Mouse (Mus musculus) midbrain, embryonic 12.5 days (tissue): ENCODE results near the gene Vdac1. TPM values are rescaled to one million over a fixed set of nuclear protein-coding genes. Genes with fewer than 3 reads are reported as not detected.
A peak's percentile ranks its signal among the peaks of the same experiment; 100 is the strongest.
"Not testable (repeated sequence)": the region's sequence is repeated elsewhere in the genome, so short reads cannot be mapped to it uniquely, and the experiment has no call there.

Experiments used
- ATAC-seq: fragments of 200-750 bp; cut with Nextera tagmentation; 2 replicates; pipeline ENCODE4 v1.8.0; 2017; ENCODE audit warnings: low read depth, moderate TSS enrichment, moderate library complexity; ENCODE audit not compliant: low FRiP score
- H3K27ac ChIP-seq: fragments of 300-500 bp; sonication (generic); replicated peaks from 2 replicates; pipeline ENCODE4 v1.5.1; 2016; ENCODE audit warnings: mild to moderate bottlenecking
- H3K27me3 ChIP-seq: fragments of 300-500 bp; sonication (generic); 2 replicates; pipeline ENCODE4 v1.6.1; 2016; ENCODE audit warnings: mild to moderate bottlenecking
- H3K36me3 ChIP-seq: fragments of 300-500 bp; sonication (generic); 2 replicates; pipeline ENCODE4 v1.6.1; 2016
- H3K4me1 ChIP-seq: fragments of 300-500 bp; sonication (generic); 2 replicates; pipeline ENCODE4 v1.6.1; 2016
- H3K4me2 ChIP-seq: fragments of 300-500 bp; sonication (generic); replicated peaks from 2 replicates; pipeline ENCODE4 v1.6.1; 2016; ENCODE audit warnings: mild to moderate bottlenecking, moderate library complexity
- H3K4me3 ChIP-seq: fragments of 300-500 bp; sonication (generic); 2 replicates; pipeline ENCODE4 v1.5.1; 2016; ENCODE audit warnings: mild to moderate bottlenecking
- H3K9ac ChIP-seq: fragments of 300-500 bp; sonication (generic); replicated peaks from 2 replicates; pipeline ENCODE4 v1.6.1; 2016; ENCODE audit warnings: mild to moderate bottlenecking, moderate library complexity
- H3K9me3 ChIP-seq: fragments of 300-500 bp; sonication (generic); 2 replicates; pipeline ENCODE4 v1.6.1; 2016; ENCODE audit warnings: mild to moderate bottlenecking
- WGBS: fragments of 180-500 bp; shearing (Covaris S2); methylation state at CpG from one replicate; pipeline ENCODE4 v1.1.7; 2016; 5-methylcytosine and 5-hydroxymethylcytosine counted together
- polyA plus RNA-seq: library from polyadenylated mRNA; unstranded; fragments of >200 nt; fragmentation: Nextera tagmentation; extraction: Ambion mirVana; gene quantifications from 2 replicates; pipeline ENCODE4 v1.2.1, GENCODE M21; 2016

Gene Vdac1
- polyA plus RNA-seq, 1 experiment from 2014 or later: 216 TPM

GRCm38 (mm10) chr11:52383741-52384140, 23.1 kb downstream of the Vdac1 start:
- H3K27me3 ChIP-seq: no peaks in the 10 kb centered on the region
- H3K9me3 ChIP-seq: no peaks in the 10 kb centered on the region
- H3K9ac ChIP-seq: no peak overlapping the region
- WGBS: 94% methylated on average over 14 of the region's 14 CpGs
- H3K4me2 ChIP-seq: no peak overlapping the region
- H3K27ac ChIP-seq: no peak overlapping the region
- H3K36me3 ChIP-seq: peaks cover 73% of the 10 kb centered on the region
- H3K4me1 ChIP-seq: no peaks in the 10 kb centered on the region
- no peak for ATAC-seq
- H3K4me3 ChIP-seq: no peak overlapping the region

GRCm38 (mm10) chr11:52384667-52385066, 24.0 kb downstream of the Vdac1 start:
- Histone ChIP-seq H3K36me3 (peaks cover 71% of the 10 kb centered on the region), H3K27me3 (no peaks in the 10 kb centered on the region), H3K9me3 (no peaks in the 10 kb centered on the region), H3K27ac (no peak overlapping the region), H3K4me1 (no peaks in the 10 kb centered on the region), H3K9ac (no peak overlapping the region), H3K4me2 (no peak overlapping the region), H3K4me3 (no peak overlapping the region)
- ATAC-seq: no peak
- 60% methylated on average over 3 of the region's 3 CpGs for WGBS

- 92% methylated on average over 3 of the region's 3 CpGs for WGBS
- ATAC-seq: no peak
- H3K27me3 ChIP-seq: no peaks in the 10 kb centered on the region
- H3K9me3 ChIP-seq: no peaks in the 10 kb centered on the region
- H3K9ac ChIP-seq: no peak overlapping the region
- H3K4me3 ChIP-seq: no peak overlapping the region
- peaks cover 63% of the 10 kb centered on the region for H3K36me3 ChIP-seq
- H3K4me1 ChIP-seq: no peaks in the 10 kb centered on the region
- H3K27ac ChIP-seq: no peak overlapping the region
- no peak overlapping the region for H3K4me2 ChIP-seq
These were observed 26.2 kb downstream of the Vdac1 start for GRCm38 (mm10) chr11:52386892-52387291.

- WGBS: 91% methylated on average over 12 of the region's 12 CpGs
These were observed 27.5 kb downstream of the Vdac1 start for GRCm38 (mm10) chr11:52388150-52388549.

GRCm38 (mm10) chr11:52388979-52389378, 28.3 kb downstream of the Vdac1 start:
- H3K4me3 ChIP-seq, H3K9me3 ChIP-seq, H3K4me1 ChIP-seq, ATAC-seq, H3K27ac ChIP-seq, H3K4me2 ChIP-seq, H3K27me3 ChIP-seq, H3K9ac ChIP-seq: not testable (repeated sequence)
- peaks cover 54% of the 10 kb centered on the region for H3K36me3 ChIP-seq
- 95% methylated on average over 5 of the region's 5 CpGs for WGBS

More at GRCm38 (mm10) chr11:52388150-52388549, 27.5 kb downstream of the Vdac1 start:
- peaks cover 57% of the 10 kb centered on the region for H3K36me3 ChIP-seq
- no peaks in the 10 kb centered on the region for H3K4me1 ChIP-seq
- no peaks in the 10 kb centered on the region for H3K9me3 ChIP-seq
- H3K4me2 ChIP-seq: no peak overlapping the region
- no peak overlapping the region for H3K27ac ChIP-seq
- H3K27me3 ChIP-seq: no peaks in the 10 kb centered on the region
- no peak for ATAC-seq
- H3K9ac ChIP-seq: no peak overlapping the region
- H3K4me3 ChIP-seq: no peak overlapping the region

GRCm38 (mm10) chr11:52389933-52390332, 29.3 kb downstream of the Vdac1 start:
- H3K4me3 ChIP-seq: no peak overlapping the region
- H3K9me3 ChIP-seq: no peaks in the 10 kb centered on the region
- no peak overlapping the region for H3K9ac ChIP-seq
- 94% methylated on average over 7 of the region's 7 CpGs for WGBS
- no peaks in the 10 kb centered on the region for H3K4me1 ChIP-seq
- no peaks in the 10 kb centered on the region for H3K27me3 ChIP-seq
- H3K4me2 ChIP-seq: no peak overlapping the region
- H3K27ac ChIP-seq: no peak overlapping the region
- ATAC-seq: no peak
- H3K36me3 ChIP-seq: peaks cover 46% of the 10 kb centered on the region

GRCm38 (mm10) chr11:52394494-52394893, 33.8 kb downstream of the Vdac1 start:
- Histone ChIP-seq H3K4me2 (no peak overlapping the region), H3K4me1 (peaks cover 10% of the 10 kb centered on the region), H3K9me3 (no peaks in the 10 kb centered on the region), H3K9ac (no peak overlapping the region), H3K4me3 (no peak overlapping the region), H3K27me3 (no peaks in the 10 kb centered on the region), H3K36me3 (peaks cover 7% of the 10 kb centered on the region), H3K27ac (no peak overlapping the region)
- 80% methylated on average over 4 of the region's 4 CpGs for WGBS
- ATAC-seq: no peak

- 29% methylated on average over 4 of the region's 4 CpGs for WGBS
- Histone ChIP-seq H3K27ac (no peak overlapping the region), H3K4me2 (no peak overlapping the region), H3K4me1 (peaks cover 10% of the 10 kb centered on the region), H3K9me3 (no peaks in the 10 kb centered on the region), H3K27me3 (no peaks in the 10 kb centered on the region), H3K36me3 (no peaks in the 10 kb centered on the region; the same call in 1 of the 2 replicates), H3K9ac (no peak overlapping the region), H3K4me3 (no peak overlapping the region)
- ATAC-seq: no peak
These were observed 34.7 kb downstream of the Vdac1 start for GRCm38 (mm10) chr11:52395343-52395742.

- ATAC-seq: peak; percentile 95
- Histone ChIP-seq H3K27ac (peak within 1 kb of the TSS; percentile 88), H3K9me3 (no peaks in the 10 kb centered on the region), H3K36me3 (no peaks in the 10 kb centered on the region; the same call in 1 of the 2 replicates), H3K27me3 (no peaks in the 10 kb centered on the region), H3K4me1 (peaks cover 10% of the 10 kb centered on the region), H3K4me3 (peak within 1 kb of the TSS; percentile 87), H3K9ac (peak within 1 kb of the TSS; percentile 92), H3K4me2 (peak within 1 kb of the TSS; percentile 58)
- 1% methylated on average over 38 of the region's 38 CpGs for WGBS
These were observed 35.4 kb downstream of the Vdac1 start, which contains the start of gene 9530068E07Rik for GRCm38 (mm10) chr11:52395940-52396596. Gene 9530068E07Rik (plus strand): TSS chr11:52396428.

- H3K4me1 ChIP-seq: peaks cover 10% of the 10 kb centered on the region
- WGBS: under 1% methylated on average over 33 of the region's 33 CpGs
- no peaks in the 10 kb centered on the region for H3K27me3 ChIP-seq
- H3K4me3 ChIP-seq: peak overlapping the region; percentile 87
- H3K36me3 ChIP-seq: peaks cover 2% of the 10 kb centered on the region; the same call in 1 of the 2 replicates
- peak overlapping the region; percentile 92 for H3K9ac ChIP-seq
- ATAC-seq: peak; percentile 86
- H3K4me2 ChIP-seq: peak overlapping the region; percentile 58
- no peaks in the 10 kb centered on the region for H3K9me3 ChIP-seq
- H3K27ac ChIP-seq: peak overlapping the region; percentile 88
These were observed 36.0 kb downstream of the Vdac1 start for GRCm38 (mm10) chr11:52396597-52397188.

GRCm38 (mm10) chr11:52397385-52397987, 36.8 kb downstream of the Vdac1 start:
- H3K9me3 ChIP-seq: no peaks in the 10 kb centered on the region
- peaks cover 3% of the 10 kb centered on the region; the same call in 1 of the 2 replicates for H3K36me3 ChIP-seq
- ATAC-seq: no peak
- 92% methylated on average over 4 of the region's 4 CpGs for WGBS
- peak overlapping the region; percentile 88; the same call in 1 of the 2 replicates for H3K27ac ChIP-seq
- H3K27me3 ChIP-seq: no peaks in the 10 kb centered on the region
- peak overlapping the region; percentile 58 for H3K4me2 ChIP-seq
- H3K4me3 ChIP-seq: peak overlapping the region; percentile 87
- H3K4me1 ChIP-seq: peaks cover 10% of the 10 kb centered on the region
- peak overlapping the region; percentile 92 for H3K9ac ChIP-seq

- peaks cover 10% of the 10 kb centered on the region for H3K4me1 ChIP-seq
- ATAC-seq: no peak
These were observed 40.8 kb downstream of the Vdac1 start for GRCm38 (mm10) chr11:52401476-52401875.

More at GRCm38 (mm10) chr11:52401476-52401875, 40.8 kb downstream of the Vdac1 start:
- Histone ChIP-seq H3K27ac (no peak overlapping the region), H3K36me3 (peaks cover 36% of the 10 kb centered on the region), H3K9me3 (no peaks in the 10 kb centered on the region), H3K4me3 (no peak overlapping the region), H3K4me2 (no peak overlapping the region), H3K9ac (no peak overlapping the region), H3K27me3 (no peaks in the 10 kb centered on the region)
- 75% methylated on average over 2 of the region's 2 CpGs for WGBS
